Mouse (Mus musculus): ENCODE measurements at regions not wholly inside any gene's neighbourhood (a gene's known extent, or its start where the extent isn't known, plus 50 kb on each side); places are given as distances from the start of the nearest gene placed in this dataset.

GRCm38 (mm10) chr17:47142276-47142675, 131.9 kb upstream of the Ubr2 start:
- DNase-seq (ENCODE audit: extremely low spot score in 1 of 2, low spot score in 2 of 2), result no peak
- Histone ChIP-seq H3K4me3 (peak overlapping the region; percentile 80), H3K27ac (peak overlapping the region; percentile 98)
- intact Hi-C loops (cut with DNase I), result loop anchor here (5.0 to 10.0 kb wide), 4 partner anchors 35 to 363 kb away; partner anchors contain the start of genes Ccnd3 and Taf8
- no peak for TF ChIP-seq CTCF (IDR thresholded peaks at IDR 0.05)

- no peak for TF ChIP-seq CTCF (IDR thresholded peaks at IDR 0.05)
- peak overlapping the region; percentile 98 for H3K27ac ChIP-seq
- intact Hi-C loops (cut with DNase I), result loop anchor here (2.0 to 10.0 kb wide), 5 partner anchors 35 to 363 kb away; partner anchors contain the start of genes Ccnd3 and Taf8
- peak in 1 of 2 experiments; percentile 48 for DNase-seq (ENCODE audit: extremely low spot score in 1 of 2, low spot score in 2 of 2)
- H3K4me3 ChIP-seq, result peak overlapping the region; percentile 80
Observed at GRCm38 (mm10) chr17:47141843-47142215, 131.5 kb upstream of the Ubr2 start.

- Histone ChIP-seq H3K4me3 (peak overlapping the region; percentile 80), H3K27ac (peak overlapping the region; percentile 98)
- DNase-seq (ENCODE audit: extremely low spot score in 1 of 2, low spot score in 2 of 2), result peak; percentile 78 to 79
- intact Hi-C loops (cut with DNase I), result loop anchor here (2.0 to 10.0 kb wide), 5 partner anchors 36 to 364 kb away; partner anchors contain the start of genes Ccnd3 and Taf8
- TF ChIP-seq CTCF (IDR thresholded peaks at IDR 0.05), result no peak
Observed at GRCm38 (mm10) chr17:47140969-47141842, 130.8 kb upstream of the Ubr2 start.

- DNase-seq (ENCODE audit: extremely low spot score in 1 of 2, low spot score in 2 of 2), result peak; percentile 58 to 64
- intact Hi-C loops (cut with DNase I), result loop anchor here (2.0 to 10.0 kb wide), 5 partner anchors 37 to 364 kb away; partner anchors contain the start of genes Ccnd3 and Taf8
- Histone ChIP-seq H3K4me3 (peak overlapping the region; percentile 80), H3K27ac (peak overlapping the region; percentile 98)
- no peak for TF ChIP-seq CTCF (IDR thresholded peaks at IDR 0.05)
Observed at GRCm38 (mm10) chr17:47140241-47140968, 130.0 kb upstream of the Ubr2 start.

- intact Hi-C loops (cut with DNase I), result loop anchor here (1.0 to 10.0 kb wide), 6 partner anchors 38 to 365 kb away; partner anchors contain the start of genes Ccnd3 and Taf8
- H3K27ac ChIP-seq, result peak overlapping the region; percentile 98
- TF ChIP-seq CTCF (IDR thresholded peaks at IDR 0.05), result no peak; the same call in 1 of the 2 replicates
- H3K4me3 ChIP-seq, result peak overlapping the region; percentile 80
- peak; percentile 92 to 95 for DNase-seq (ENCODE audit: extremely low spot score in 1 of 2, low spot score in 2 of 2)
Observed at GRCm38 (mm10) chr17:47139730-47140231, 129.4 kb upstream of the Ubr2 start.

GRCm38 (mm10) chr17:47139171-47139617, 128.8 kb upstream of the Ubr2 start:
- H3K27ac ChIP-seq, result peak overlapping the region; percentile 98
- intact Hi-C loops (cut with DNase I), result loop anchor here (1.0 kb wide), 1 partner anchor 60 kb away; no protein-coding TSS in a partner anchor

GRCm38 (mm10) chr17:47138174-47138573, 127.8 kb upstream of the Ubr2 start:
- DNase-seq (ENCODE audit: extremely low spot score in 1 of 2, low spot score in 2 of 2), result no peak
- no peak for TF ChIP-seq CTCF (IDR thresholded peaks at IDR 0.05)
- Histone ChIP-seq H3K27ac (no peak overlapping the region), H3K4me3 (no peak overlapping the region)
- intact Hi-C loops (cut with DNase I), result no loop called here

More at GRCm38 (mm10) chr17:47139171-47139617, 128.8 kb upstream of the Ubr2 start:
- no peak for TF ChIP-seq CTCF (IDR thresholded peaks at IDR 0.05)
- peak overlapping the region; percentile 80 for H3K4me3 ChIP-seq
- no peak for DNase-seq (ENCODE audit: extremely low spot score in 1 of 2, low spot score in 2 of 2)

- no peak overlapping the region for H3K4me3 ChIP-seq
- no peak for TF ChIP-seq CTCF (IDR thresholded peaks at IDR 0.05)
- H3K27ac ChIP-seq, result no peak overlapping the region
- intact Hi-C loops (cut with DNase I), result no loop called here
- no peak for DNase-seq (ENCODE audit: extremely low spot score in 1 of 2, low spot score in 2 of 2)
Observed at GRCm38 (mm10) chr17:47135391-47135790, 125.0 kb upstream of the Ubr2 start.

GRCm38 (mm10) chr17:47133785-47134184, 123.4 kb upstream of the Ubr2 start:
- TF ChIP-seq CTCF (IDR thresholded peaks at IDR 0.05), result no peak
- intact Hi-C loops (cut with DNase I), result loop anchor here (5.0 kb wide), 1 partner anchor 36 kb away; no protein-coding TSS in a partner anchor

GRCm38 (mm10) chr17:47127571-47127970, 117.2 kb upstream of the Ubr2 start:
- DNase-seq (ENCODE audit: extremely low spot score in 1 of 2, low spot score in 2 of 2), result no peak
- Histone ChIP-seq H3K27ac (no peak overlapping the region), H3K4me3 (no peak overlapping the region)
- no peak for TF ChIP-seq CTCF (IDR thresholded peaks at IDR 0.05)
- intact Hi-C loops (cut with DNase I), result no loop called here

More at GRCm38 (mm10) chr17:47133785-47134184, 123.4 kb upstream of the Ubr2 start:
- DNase-seq (ENCODE audit: extremely low spot score in 1 of 2, low spot score in 2 of 2), result no peak
- Histone ChIP-seq H3K27ac (no peak overlapping the region), H3K4me3 (no peak overlapping the region)

- intact Hi-C loops (cut with DNase I), result no loop called here
- Histone ChIP-seq H3K27ac (no peak overlapping the region), H3K4me3 (no peak overlapping the region)
- DNase-seq (ENCODE audit: extremely low spot score in 1 of 2, low spot score in 2 of 2), result no peak
- TF ChIP-seq CTCF (IDR thresholded peaks at IDR 0.05), result no peak
Observed at GRCm38 (mm10) chr17:47123576-47123975, 113.2 kb upstream of the Ubr2 start.

All from left cerebral cortex, adult 2 months (tissue).